Mouse (Mus musculus): ENCODE data around the gene Nlrp9a. TPM values are rescaled to one million over a fixed set of nuclear protein-coding genes. Genes with fewer than 3 reads are reported as not detected.
"Not testable (repeated sequence)": the region's sequence is repeated elsewhere in the genome, so short reads cannot be mapped to it uniquely, and the experiment has no call there.

The Nlrp9a gene
- polyA plus RNA-seq (2017; shearing (Covaris generic)), result not detected

DNA sequence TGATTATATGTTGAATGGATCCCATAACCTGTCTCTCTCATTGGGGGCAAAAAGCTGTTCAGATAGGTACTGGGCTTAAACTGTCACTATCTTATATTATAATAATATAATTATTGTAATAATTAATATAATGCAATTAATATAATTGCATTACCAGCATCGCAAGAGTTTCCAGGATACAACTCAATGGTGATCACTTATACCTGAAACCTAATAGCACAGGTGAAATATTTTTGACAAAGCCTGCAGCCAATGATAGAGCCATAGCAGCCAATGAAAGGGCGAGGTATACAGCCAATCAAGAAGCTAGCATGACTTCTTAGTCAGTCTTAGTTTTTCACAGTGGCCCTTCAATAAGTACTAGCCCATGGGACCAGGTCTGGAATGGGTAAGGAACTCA lies at the start of gene Nlrp9a:
Gene Nlrp9a, plus strand, starts transcription at position 301 of the 400 bp plus-strand sequence.
- ATAC-seq, result not testable (repeated sequence)

DNA sequence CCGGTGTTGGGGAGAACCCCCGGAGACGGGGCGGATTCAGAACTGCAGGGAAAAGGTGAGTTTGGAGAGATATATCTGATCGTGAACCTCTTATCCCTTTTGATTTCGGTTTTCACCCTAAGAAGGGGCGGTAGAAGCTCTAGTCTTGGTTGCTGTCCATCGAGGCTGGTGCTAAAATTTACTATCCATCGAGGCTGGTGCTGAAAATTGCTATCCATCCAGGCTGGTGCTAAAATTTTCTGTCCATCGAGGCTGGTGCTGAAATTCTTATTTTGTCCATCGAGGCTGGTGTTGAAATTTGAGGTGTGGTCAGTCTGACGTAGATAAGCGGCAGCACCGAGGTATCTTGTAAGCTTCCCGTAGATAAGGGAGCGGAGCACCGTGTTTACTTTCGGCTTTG lies 45.3 kb upstream of the Nlrp9a start:
- ATAC-seq, result not testable (repeated sequence)

DNA sequence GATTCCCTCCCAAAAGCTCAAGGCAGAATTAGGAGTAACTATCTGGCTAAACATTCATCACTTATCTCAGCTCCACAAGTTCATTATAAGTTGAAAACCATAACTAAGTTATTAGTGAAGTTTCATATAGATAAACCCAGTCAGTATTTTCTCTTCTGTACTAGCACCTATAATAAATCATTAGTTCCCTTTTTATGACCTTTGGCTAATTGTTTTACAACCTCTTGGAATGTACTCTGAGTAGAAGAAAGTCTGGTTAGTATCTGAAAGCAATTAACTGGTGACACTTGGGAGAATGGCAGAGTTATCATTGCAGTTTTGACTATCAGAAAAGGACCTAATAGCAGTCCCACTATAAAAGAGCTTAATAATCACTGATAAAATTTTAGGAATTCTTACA lies 54.3 kb downstream of the Nlrp9a start:
- ATAC-seq, result no peak

DNA sequence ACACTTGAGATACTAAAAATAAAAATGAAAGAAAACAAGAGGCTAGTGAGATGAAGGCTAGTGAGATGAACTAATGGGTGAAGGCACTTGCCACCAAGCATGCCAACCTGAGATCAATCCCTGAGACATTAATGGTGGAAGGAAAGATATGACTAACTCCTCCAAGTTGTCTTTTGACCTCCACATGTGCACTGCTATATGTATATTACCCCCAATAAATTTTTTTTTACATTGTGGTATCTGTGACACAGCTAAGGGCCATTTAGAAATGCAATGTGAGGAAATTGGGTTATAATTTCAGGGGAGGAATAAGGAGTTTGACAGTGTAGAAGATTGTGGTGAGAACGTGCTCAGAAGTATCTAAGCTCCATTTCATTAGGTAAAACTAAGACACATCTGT lies 55.0 kb downstream of the Nlrp9a start:
- ATAC-seq, result no peak

DNA sequence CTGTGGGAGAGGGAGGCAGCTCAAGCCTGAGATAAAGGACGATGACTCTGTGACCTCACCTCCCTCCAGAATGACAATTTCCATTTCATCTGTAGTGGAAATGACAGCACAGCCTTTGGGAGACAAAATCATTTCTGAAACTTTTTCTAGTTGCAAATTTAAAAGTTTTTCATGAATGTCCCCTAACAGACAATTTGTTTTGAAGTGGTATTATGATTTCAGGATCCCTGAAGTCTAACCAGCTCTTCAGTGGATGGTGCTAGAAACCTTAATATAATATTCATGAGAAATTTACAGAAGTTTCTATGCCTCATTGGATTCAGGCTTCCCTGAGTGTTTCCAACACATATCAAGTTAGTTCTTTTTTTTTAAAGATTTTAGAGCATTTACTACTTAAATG lies 83.5 kb downstream of the Nlrp9a start, which contains the start of gene Vmn1r185:
Gene Vmn1r185, minus strand, starts transcription at position 101 of the 400 bp plus-strand sequence.
- not testable (repeated sequence) for ATAC-seq

Other genes with a start within 250 kb of the Nlrp9a start
- not detected for gene Cyp2a4, start 227.9 kb upstream of the Nlrp9a start, polyA plus RNA-seq (2017; shearing (Covaris generic))
- gene Nlrp9c, start 131.3 kb upstream of the Nlrp9a start, polyA plus RNA-seq (2017; shearing (Covaris generic)), result not detected
- gene Nlrp4a, start 99.9 kb upstream of the Nlrp9a start, polyA plus RNA-seq (2017; shearing (Covaris generic)), result not detected
- not detected for gene Vmn1r185, start 83.4 kb downstream of the Nlrp9a start, polyA plus RNA-seq (2017; shearing (Covaris generic))
- not detected for gene Cyp2b23, start 151.4 kb downstream of the Nlrp9a start, polyA plus RNA-seq (2017; shearing (Covaris generic))
- not detected for gene Cyp2b19, start 222.1 kb downstream of the Nlrp9a start, polyA plus RNA-seq (2017; shearing (Covaris generic))

Measured in CD4-positive, CD25-positive, alpha-beta regulatory T cell, adult 4 months (primary cell).